Mouse (Mus musculus) E14TG2a.4 (cell line): ENCODE results near the gene 0610040J01Rik.

Experiments
- CTCF ChIP-seq: conservative IDR thresholded peaks from 2 replicates; pipeline ENCODE4 v1.5.1; 2014; ENCODE audit warnings: low read length
- NANOG ChIP-seq: IDR thresholded peaks from 2 replicates; pipeline ENCODE4 v1.6.1; 2014; ENCODE audit warnings: borderline replicate concordance, low read length, mixed read lengths

DNA sequence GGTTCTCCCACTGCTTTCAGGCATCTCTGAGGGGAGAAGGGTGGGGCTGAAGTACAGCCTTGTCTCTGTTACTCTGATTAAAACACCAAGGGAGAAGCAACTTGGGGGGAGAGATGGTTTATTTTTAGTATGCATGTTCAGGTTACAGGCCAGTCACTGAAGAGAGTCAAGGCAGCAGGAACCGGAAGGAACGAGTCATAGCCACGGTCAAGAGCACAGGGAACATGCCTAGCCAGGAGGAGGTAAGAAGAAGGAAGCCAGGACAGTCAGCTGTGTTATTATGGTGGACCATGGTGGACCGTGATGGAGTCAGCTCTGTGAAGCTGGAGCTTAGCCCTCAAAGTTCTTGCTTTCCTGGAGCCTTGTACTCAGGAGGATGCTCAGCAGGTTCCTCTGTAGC lies 43.9 kb upstream of the 0610040J01Rik start:
- TF ChIP-seq CTCF (no peak), NANOG (no peak)
